ENCODE assay signal across 26 mouse cellular contexts in the genomic region with DNA sequence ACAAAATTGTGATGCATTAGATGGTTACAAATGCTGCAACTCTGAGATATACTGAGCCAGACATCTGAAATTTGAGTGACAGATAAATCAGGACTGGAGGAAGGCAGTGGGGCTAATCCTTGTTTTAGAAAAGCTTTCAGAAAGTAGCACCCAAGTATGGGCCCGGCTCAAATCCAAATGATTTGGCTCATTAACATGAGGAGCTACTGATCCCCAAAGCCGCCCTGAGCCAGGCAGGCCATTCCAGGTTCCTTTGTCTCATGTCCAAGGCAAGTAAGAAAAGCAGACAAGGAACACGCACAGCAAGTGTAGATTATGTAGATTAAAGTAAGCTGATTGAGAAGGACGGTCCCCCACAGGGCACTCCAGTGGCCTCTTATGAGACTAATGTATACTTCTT. TPM values are rescaled to one million over a fixed set of nuclear protein-coding genes. Genes with fewer than 3 reads are reported as not detected.
DNase-seq lines count a peak whose midpoint lies in the region; ATAC-seq and TF ChIP-seq lines count a peak whose summit lies in the region.
"Had no signal": no experiment of that assay in that cellular context is flagged by ENCODE, and none has a peak within 500 bp of the region (broad histone marks: within the 10 kb centered on the region; RNA-seq: fewer than 3 reads in every experiment).

No protein-coding gene starts in this region.

- no peak for TF ChIP-seq CTCF in midbrain, postnatal 0 days (IDR thresholded peaks at IDR 0.05)

- H3K4me3 ChIP-seq in midbrain, embryonic 12.5 days = no peak overlapping the region
- H3K4me3 ChIP-seq in midbrain, postnatal 0 days (ENCODE audit: low read depth, low read length) = no peak overlapping the region
- H3K4me3 ChIP-seq in forebrain, embryonic 10.5 days = no peak overlapping the region
- no peak overlapping the region for H3K4me3 ChIP-seq in forebrain, embryonic 14.5 days (ENCODE audit: low read depth, low read length)
- no peak overlapping the region for H3K4me3 ChIP-seq in midbrain, embryonic 16.5 days (ENCODE audit: low read depth, low read length)
- H3K4me3 ChIP-seq: embryonic facial prominence, embryonic 15.5 days; heart, embryonic 13.5 days; myocyte; neural tube, embryonic 15.5 days; stomach, embryonic 15.5 days had no signal

- H3K4me1 ChIP-seq in midbrain, embryonic 12.5 days = peaks cover 93% of the 10 kb centered on the region
- H3K4me1 ChIP-seq in midbrain, postnatal 0 days (ENCODE audit: insufficient read depth, low read length) = peaks cover 25% of the 10 kb centered on the region
- peaks cover 98% of the 10 kb centered on the region for H3K4me1 ChIP-seq in forebrain, embryonic 10.5 days
- peaks cover 85% of the 10 kb centered on the region for H3K4me1 ChIP-seq in forebrain, embryonic 14.5 days (ENCODE audit: control insufficient read depth, insufficient read depth, low read length)
- peaks cover 59% of the 10 kb centered on the region for H3K4me1 ChIP-seq in midbrain, embryonic 16.5 days (ENCODE audit: control insufficient read depth, insufficient read depth, low read length)

- no peak for ATAC-seq in midbrain, embryonic 12.5 days (ENCODE audit: low FRiP score, low read depth)
- no peak for ATAC-seq in midbrain, postnatal 0 days (ENCODE audit: low FRiP score)
- ATAC-seq in forebrain, embryonic 14.5 days = no peak
- no peak for ATAC-seq in midbrain, embryonic 16.5 days
- ATAC-seq: intestine, postnatal 0 days had no signal

- no peaks in the 10 kb centered on the region for H3K27me3 ChIP-seq in midbrain, embryonic 12.5 days
- H3K27me3 ChIP-seq in midbrain, postnatal 0 days (ENCODE audit: insufficient read depth, low read length) = no peaks in the 10 kb centered on the region
- H3K27me3 ChIP-seq in forebrain, embryonic 10.5 days (ENCODE audit: poor library complexity, severe bottlenecking) = no peaks in the 10 kb centered on the region
- no peaks in the 10 kb centered on the region for H3K27me3 ChIP-seq in forebrain, embryonic 14.5 days (replicated peaks; ENCODE audit: control insufficient read depth, insufficient read depth, low read length)
- H3K27me3 ChIP-seq in midbrain, embryonic 16.5 days (ENCODE audit: control insufficient read depth, insufficient read depth, low read depth, low read length) = no peaks in the 10 kb centered on the region
- H3K27me3 ChIP-seq: embryonic facial prominence, embryonic 15.5 days; heart, embryonic 13.5 days; neural tube, embryonic 15.5 days; stomach, embryonic 15.5 days had no signal

- WGBS in midbrain, embryonic 12.5 days = 19% methylated on average over 4 of the region's 4 CpGs
- WGBS in midbrain, postnatal 0 days = 19% methylated on average over 4 of the region's 4 CpGs
- 32% methylated on average over 4 of the region's 4 CpGs for WGBS in forebrain, embryonic 10.5 days
- WGBS in forebrain, embryonic 14.5 days = 4% methylated on average over 4 of the region's 4 CpGs
- WGBS in midbrain, embryonic 16.5 days = 26% methylated on average over 4 of the region's 4 CpGs

- H3K9me3 ChIP-seq in midbrain, embryonic 12.5 days = no peaks in the 10 kb centered on the region
- no peaks in the 10 kb centered on the region for H3K9me3 ChIP-seq in midbrain, postnatal 0 days (ENCODE audit: low read length)
- H3K9me3 ChIP-seq in forebrain, embryonic 10.5 days = no peaks in the 10 kb centered on the region
- H3K9me3 ChIP-seq in forebrain, embryonic 14.5 days (replicated peaks; ENCODE audit: control insufficient read depth, low read length) = no peaks in the 10 kb centered on the region
- H3K9me3 ChIP-seq in midbrain, embryonic 16.5 days (replicated peaks; ENCODE audit: control insufficient read depth, low read length, poor library complexity, severe bottlenecking) = no peaks in the 10 kb centered on the region
- H3K9me3 ChIP-seq: embryonic facial prominence, embryonic 15.5 days; heart, embryonic 13.5 days; neural tube, embryonic 15.5 days; stomach, embryonic 15.5 days had no signal

- H3K36me3 ChIP-seq in midbrain, embryonic 12.5 days = no peaks in the 10 kb centered on the region
- no peaks in the 10 kb centered on the region for H3K36me3 ChIP-seq in midbrain, postnatal 0 days (ENCODE audit: insufficient read depth, low read length)
- H3K36me3 ChIP-seq in forebrain, embryonic 10.5 days (replicated peaks) = no peaks in the 10 kb centered on the region
- no peaks in the 10 kb centered on the region for H3K36me3 ChIP-seq in forebrain, embryonic 14.5 days (ENCODE audit: control insufficient read depth, insufficient read depth, low read length)
- no peaks in the 10 kb centered on the region for H3K36me3 ChIP-seq in midbrain, embryonic 16.5 days (ENCODE audit: control insufficient read depth, insufficient read depth, low read length)
- H3K36me3 ChIP-seq: embryonic facial prominence, embryonic 15.5 days; heart, embryonic 13.5 days; neural tube, embryonic 15.5 days; stomach, embryonic 15.5 days had no signal

- no peak overlapping the region for H3K9ac ChIP-seq in midbrain, embryonic 12.5 days (replicated peaks)
- H3K9ac ChIP-seq in midbrain, postnatal 0 days (replicated peaks; ENCODE audit: low read length, poor library complexity, severe bottlenecking) = no peak overlapping the region
- no peak overlapping the region for H3K9ac ChIP-seq in forebrain, embryonic 14.5 days (ENCODE audit: low read length)
- no peak overlapping the region for H3K9ac ChIP-seq in midbrain, embryonic 16.5 days (ENCODE audit: low read depth, low read length)
- H3K9ac ChIP-seq: embryonic facial prominence, embryonic 15.5 days; heart, embryonic 13.5 days; liver, embryonic 14.5 days; neural tube, embryonic 15.5 days; stomach, embryonic 15.5 days had no signal

- H3K4me2 ChIP-seq in midbrain, embryonic 12.5 days (replicated peaks) = no peak overlapping the region
- no peak overlapping the region for H3K4me2 ChIP-seq in midbrain, postnatal 0 days (ENCODE audit: low read depth, low read length, poor library complexity, severe bottlenecking)
- H3K4me2 ChIP-seq in forebrain, embryonic 14.5 days (ENCODE audit: low read length) = no peak overlapping the region
- H3K4me2 ChIP-seq in midbrain, embryonic 16.5 days (ENCODE audit: low read length) = no peak overlapping the region
- H3K4me2 ChIP-seq: embryonic facial prominence, embryonic 15.5 days; heart, embryonic 13.5 days; neural tube, embryonic 15.5 days; stomach, embryonic 15.5 days had no signal

- no peak for DNase-seq in midbrain, postnatal 0 days (ENCODE audit: low spot score)
- DNase-seq in forebrain, embryonic 10.5 days (ENCODE audit: extremely low spot score, low spot score) = no peak
- peak; percentile 53 for DNase-seq in forebrain, embryonic 14.5 days (ENCODE audit: low spot score)
- no peak for DNase-seq in cerebellum, adult 9-10 months
- DNase-seq in frontal cortex, adult 2 months (ENCODE audit: extremely low spot score in 1 of 2, low spot score in 1 of 2) = no peak
- DNase-seq: adrenal gland, postnatal 25 days; cerebellum, adult 18-20 months; cerebellum, postnatal 14 days; heart, postnatal 10 days; kidney, adult 9 months; kidney, postnatal 10 days; liver; lung, adult 2 months; lung, postnatal 10 days; retina, postnatal 1 day; right cerebral cortex, postnatal 14 days had no signal

- H3K27ac ChIP-seq in midbrain, embryonic 12.5 days (replicated peaks) = peak overlapping the region; percentile 56; the same call in 1 of the 2 replicates
- H3K27ac ChIP-seq in midbrain, postnatal 0 days (ENCODE audit: low read depth, low read length) = no peak overlapping the region
- peak overlapping the region; percentile 70 for H3K27ac ChIP-seq in forebrain, embryonic 10.5 days
- peak overlapping the region; percentile 90 for H3K27ac ChIP-seq in forebrain, embryonic 14.5 days (ENCODE audit: low read depth, low read length)
- peak overlapping the region; percentile 24; the same call in 1 of the 2 replicates for H3K27ac ChIP-seq in midbrain, embryonic 16.5 days (ENCODE audit: low read length)
- H3K27ac ChIP-seq: embryonic facial prominence, embryonic 15.5 days; heart, embryonic 13.5 days; liver, embryonic 14.5 days; macrophage; neural tube, embryonic 15.5 days; stomach, embryonic 15.5 days had no signal

RNA-seq across cellular contexts. Expression of a gene that starts 57.2 kb away (rescaled TPM):
- polyA plus RNA-seq in midbrain, embryonic 12.5 days (2016; fragmentation: Nextera tagmentation; extraction: Ambion mirVana) = 83.7 and 96.5 TPM in 2 replicates
- 37.3 and 37.7 TPM in 2 replicates for total RNA-seq in midbrain, postnatal 0 days (2014; rRNA removed)
- 16.1 and 22.5 TPM in 2 replicates for polyA plus RNA-seq in midbrain, postnatal 0 days (2015; fragmentation: Nextera tagmentation; extraction: Ambion mirVana)
- polyA plus RNA-seq in forebrain, embryonic 10.5 days (2016; fragmentation: Nextera tagmentation; extraction: Ambion mirVana) = 64.6 and 74.8 TPM in 2 replicates
- polyA plus RNA-seq in forebrain, embryonic 14.5 days (2014; fragmentation: Nextera tagmentation; extraction: Ambion mirVana) = 123 and 131 TPM in 2 replicates
- polyA plus RNA-seq in midbrain, embryonic 16.5 days (2015; fragmentation: Nextera tagmentation; extraction: Ambion mirVana) = 53.8 and 64.8 TPM in 2 replicates
- polyA plus RNA-seq in frontal cortex, adult 2 months (2012; rRNA removed) = 25.2 and 25.6 TPM in 2 replicates
